Mouse (Mus musculus): ENCODE results near the gene Lrpap1.

GRCm38 (mm10) chr5:35143460-35144245, 38.1 kb upstream of the Lrpap1 start:
- TF ChIP-seq CTCF (IDR thresholded peaks at IDR 0.05; ENCODE audit: low read depth): no peak
- no peak for TF ChIP-seq EP300 (IDR thresholded peaks at IDR 0.05; ENCODE audit: low read depth)

All from liver, embryonic 14.5 days (tissue).